Mouse (Mus musculus) G1E (cell line): Measurements from ENCODE around the gene Rbpj.

Source experiments
- CTCF ChIP-seq: IDR thresholded peaks from 2 replicates; pipeline ENCODE4 v1.5.1; 2012; ENCODE audit warnings: low read depth, low read length, inconsistent platforms, mixed read lengths
- GATA1 ChIP-seq: IDR thresholded peaks from 2 replicates; pipeline ENCODE4 v1.6.1; 2012; ENCODE audit warnings: borderline replicate concordance, low read length, inconsistent platforms, mixed read lengths
- GATA2 ChIP-seq: IDR thresholded peaks from 2 replicates; pipeline ENCODE4 v1.6.1; 2012; ENCODE audit warnings: low read depth, low read length, inconsistent platforms, borderline replicate concordance
- POLR2AphosphoS5 ChIP-seq: IDR thresholded peaks from 2 replicates; pipeline ENCODE4 v1.6.1; 2012; ENCODE audit warnings: low read depth, low read length, inconsistent platforms; ENCODE audit not compliant: insufficient replicate concordance
- TAL1 ChIP-seq: conservative IDR thresholded peaks from 2 replicates; pipeline ENCODE4 v1.6.1; 2012; ENCODE audit warnings: low read depth, low read length, inconsistent platforms, mixed read lengths

- TF ChIP-seq CTCF (no peak), GATA1 (no peak), GATA2 (no peak), TAL1 (no peak), POLR2AphosphoS5 (no peak)
Measured at GRCm38 (mm10) chr5:53500509-53501145, 34.7 kb downstream of the Rbpj start.
